Mouse (Mus musculus) neural tube, embryonic 15.5 days (tissue): ENCODE results near the gene Calm5. TPM values are rescaled to one million over a fixed set of nuclear protein-coding genes. Genes with fewer than 3 reads are reported as not detected.
"Not testable (repeated sequence)": the region's sequence is repeated elsewhere in the genome, so short reads cannot be mapped to it uniquely, and the experiment has no call there.

Experiments
- ATAC-seq: fragments of 200-750 bp; cut with Nextera tagmentation; 2 replicates; pipeline ENCODE4 v1.8.0; 2017; ENCODE audit warnings: mild to moderate bottlenecking, moderate TSS enrichment, moderate library complexity; ENCODE audit not compliant: low FRiP score
- H3K27ac ChIP-seq: fragments of 300-500 bp; sonication (generic); replicated peaks from 2 replicates; pipeline ENCODE4 v1.5.1; 2015; ENCODE audit warnings: mild to moderate bottlenecking, inconsistent platforms
- H3K27me3 ChIP-seq: fragments of 300-500 bp; sonication (generic); replicated peaks from 2 replicates; pipeline ENCODE4 v1.6.1; 2015; ENCODE audit warnings: inconsistent platforms
- H3K36me3 ChIP-seq: fragments of 300-500 bp; sonication (generic); 2 replicates; pipeline ENCODE4 v1.6.1; 2015; ENCODE audit warnings: inconsistent platforms
- H3K4me1 ChIP-seq: fragments of 300-500 bp; sonication (generic); 2 replicates; pipeline ENCODE4 v1.6.1; 2015; ENCODE audit warnings: inconsistent platforms
- H3K4me2 ChIP-seq: fragments of 300-500 bp; sonication (generic); 2 replicates; pipeline ENCODE4 v1.6.1; 2015; ENCODE audit warnings: inconsistent platforms, mild to moderate bottlenecking, moderate library complexity
- H3K4me3 ChIP-seq: fragments of 300-500 bp; sonication (generic); replicated peaks from 2 replicates; pipeline ENCODE4 v1.5.1; 2015; ENCODE audit warnings: mild to moderate bottlenecking, inconsistent platforms
- H3K9ac ChIP-seq: fragments of 300-500 bp; sonication (generic); replicated peaks from 2 replicates; pipeline ENCODE4 v1.6.1; 2015; ENCODE audit warnings: mild to moderate bottlenecking, inconsistent platforms
- H3K9me3 ChIP-seq: fragments of 300-500 bp; sonication (generic); replicated peaks from 2 replicates; pipeline ENCODE4 v1.6.1; 2016; ENCODE audit warnings: inconsistent platforms
- WGBS: fragments of 180-500 bp; shearing (Covaris S2); methylation state at CpG from one replicate; pipeline ENCODE4 v1.1.7; 2015; ENCODE audit warnings: mixed read lengths; 5-methylcytosine and 5-hydroxymethylcytosine counted together
- polyA plus RNA-seq: library from polyadenylated mRNA; unstranded; fragments of >200 nt; fragmentation: Nextera tagmentation; extraction: Ambion mirVana; gene quantifications from 2 replicates; pipeline ENCODE4 v1.2.1, GENCODE M21; 2015

Gene Calm5
- polyA plus RNA-seq, 1 experiment from 2014 or later: not detected

GRCm38 (mm10) chr13:3833644-3834043 lies 20.3 kb upstream of the Calm5 start:
- H3K9ac ChIP-seq, ATAC-seq, H3K4me1 ChIP-seq, H3K27ac ChIP-seq, H3K27me3 ChIP-seq, H3K4me2 ChIP-seq, H3K4me3 ChIP-seq, H3K9me3 ChIP-seq, H3K36me3 ChIP-seq: not testable (repeated sequence)

DNA sequence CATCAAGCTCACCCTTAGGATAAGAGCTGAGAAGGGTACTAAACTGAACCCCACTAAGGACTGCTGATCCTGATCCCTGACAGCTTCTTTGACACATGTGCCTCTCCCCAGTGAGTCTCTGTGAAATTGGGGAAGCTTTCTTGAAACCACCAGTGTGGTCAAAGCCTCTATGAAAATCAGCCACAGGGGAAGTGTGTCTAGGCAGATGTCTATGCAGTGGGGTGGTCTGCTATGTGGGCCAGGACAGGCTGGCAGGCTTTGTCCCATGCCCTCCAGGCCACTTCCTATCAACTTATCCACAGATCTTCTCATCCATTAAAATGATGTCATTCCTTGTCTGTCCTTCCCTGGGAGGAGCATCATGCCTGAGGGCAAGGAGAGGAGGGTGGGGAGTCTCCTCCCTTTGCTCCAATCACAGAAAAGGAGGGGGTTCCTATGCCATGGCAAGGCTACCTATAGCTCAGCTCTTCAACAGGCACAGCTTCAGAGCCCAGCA lies 16.6 kb upstream of the Calm5 start, which contains the start of gene Calm4:
Gene Calm4, plus strand, starts transcription at position 446 of the 496 bp plus-strand sequence.
- not testable (repeated sequence) for H3K27me3 ChIP-seq, H3K36me3 ChIP-seq, H3K9me3 ChIP-seq, H3K4me2 ChIP-seq, H3K27ac ChIP-seq, H3K4me1 ChIP-seq, H3K4me3 ChIP-seq, ATAC-seq, H3K9ac ChIP-seq

GRCm38 (mm10) chr13:3840662-3841061 lies 13.3 kb upstream of the Calm5 start:
- not testable (repeated sequence) for H3K4me2 ChIP-seq, H3K4me3 ChIP-seq

DNA sequence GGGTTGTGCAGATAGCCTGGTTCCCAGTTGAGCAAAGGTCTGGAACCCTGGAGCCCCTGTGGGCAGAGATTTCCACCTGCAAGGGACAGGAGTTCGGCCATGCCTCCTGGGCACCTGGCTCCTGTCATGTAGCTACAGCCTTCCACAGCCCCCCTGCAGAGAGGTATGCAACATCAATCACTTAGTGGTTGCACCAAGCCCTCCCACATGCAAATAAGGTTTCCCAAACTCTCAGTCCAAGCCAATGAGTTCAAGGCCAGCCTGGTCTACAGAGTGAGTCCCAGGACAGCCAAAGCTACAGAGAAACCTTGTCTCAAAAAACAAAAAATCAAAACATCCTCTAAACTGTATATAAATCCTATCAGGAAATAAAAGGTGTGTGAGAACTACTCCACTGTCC lies 3.6 kb upstream of the Calm5 start:
- H3K9me3 ChIP-seq: no peaks in the 10 kb centered on the region
- no peaks in the 10 kb centered on the region for H3K4me1 ChIP-seq
- H3K27me3 ChIP-seq: no peaks in the 10 kb centered on the region
- no peak overlapping the region for H3K4me3 ChIP-seq
- H3K4me2 ChIP-seq: no peak overlapping the region
- no peaks in the 10 kb centered on the region for H3K36me3 ChIP-seq
- H3K9ac ChIP-seq: no peak overlapping the region
- ATAC-seq: no peak
- H3K27ac ChIP-seq: no peak overlapping the region
- WGBS: 94% methylated on average over 1 of the region's 1 CpGs

More at GRCm38 (mm10) chr13:3840662-3841061, 13.3 kb upstream of the Calm5 start:
- H3K9me3 ChIP-seq, H3K27me3 ChIP-seq, H3K36me3 ChIP-seq, H3K4me1 ChIP-seq, H3K9ac ChIP-seq, H3K27ac ChIP-seq, ATAC-seq: not testable (repeated sequence)

DNA sequence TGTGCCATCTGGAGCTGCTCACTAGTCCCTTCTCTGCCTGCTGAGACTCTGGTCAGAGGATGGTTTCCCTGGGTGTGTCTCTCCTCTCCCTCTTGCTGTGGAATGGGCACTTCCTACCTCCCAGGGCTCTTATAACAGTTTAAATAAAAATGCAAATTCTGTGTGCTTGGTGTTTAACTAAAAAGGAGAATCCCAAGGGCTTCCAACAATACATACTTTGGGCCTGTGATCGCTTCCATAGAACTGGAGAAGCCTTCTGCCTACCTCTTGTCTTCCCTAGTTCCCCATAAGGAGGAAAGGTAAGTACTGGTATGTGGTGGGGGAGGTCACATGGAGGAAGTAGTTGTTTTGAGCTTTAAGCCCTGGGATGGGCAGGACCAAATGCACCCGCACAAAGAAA lies 883 bp downstream of the Calm5 start:
- Histone ChIP-seq H3K9ac (no peak overlapping the region), H3K4me1 (no peaks in the 10 kb centered on the region), H3K27ac (no peak overlapping the region), H3K4me3 (no peak overlapping the region), H3K27me3 (no peaks in the 10 kb centered on the region), H3K36me3 (no peaks in the 10 kb centered on the region), H3K9me3 (no peaks in the 10 kb centered on the region), H3K4me2 (no peak overlapping the region)
- no peak for ATAC-seq
- 89% methylated on average over 2 of the region's 2 CpGs for WGBS

DNA sequence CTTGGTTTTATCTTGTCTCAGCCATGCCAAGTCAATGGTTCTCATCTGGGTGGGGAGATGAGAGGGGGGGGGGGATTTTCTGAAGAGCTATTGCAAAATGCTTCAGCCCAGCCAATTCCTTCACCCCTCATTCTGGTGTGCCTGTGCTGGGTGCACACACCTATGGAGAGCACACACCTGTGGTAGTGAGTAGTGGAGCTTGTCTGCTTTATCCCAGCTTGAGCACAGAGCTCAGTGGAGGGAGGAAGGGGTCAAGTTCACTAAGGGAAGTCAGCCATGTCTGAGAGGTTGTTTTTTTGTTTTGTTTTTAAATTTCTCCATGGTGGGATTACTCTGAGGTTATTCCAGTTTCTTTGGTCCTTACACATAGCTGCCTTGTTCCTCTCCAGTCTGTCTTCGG lies 2.3 kb downstream of the Calm5 start:
- Histone ChIP-seq H3K27ac (no peak overlapping the region), H3K4me1 (no peaks in the 10 kb centered on the region), H3K36me3 (no peaks in the 10 kb centered on the region), H3K9ac (no peak overlapping the region), H3K4me2 (no peak overlapping the region), H3K27me3 (no peaks in the 10 kb centered on the region), H3K9me3 (no peaks in the 10 kb centered on the region), H3K4me3 (no peak overlapping the region)
- WGBS: 82% methylated on average over 1 of the region's 1 CpGs
- ATAC-seq: no peak

DNA sequence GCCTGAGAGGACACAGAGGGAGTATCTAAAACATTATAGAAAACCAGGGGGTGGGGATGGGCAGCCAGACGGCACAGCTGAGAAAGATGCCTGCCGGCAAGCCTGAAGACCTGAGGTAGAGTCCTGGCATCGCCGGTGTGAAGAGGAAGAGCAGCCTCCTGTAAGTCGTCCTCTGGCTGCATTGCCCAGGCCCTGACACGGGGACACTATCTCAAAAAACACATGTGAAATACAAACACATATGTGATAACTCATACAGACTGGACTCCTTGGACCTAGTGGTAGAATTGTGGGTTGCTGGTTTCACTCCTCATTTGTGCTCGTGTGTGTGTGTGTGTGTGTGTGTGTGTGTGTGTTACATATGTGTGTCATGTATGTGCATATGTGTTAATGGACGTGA lies 7.3 kb downstream of the Calm5 start:
- H3K27me3 ChIP-seq: no peaks in the 10 kb centered on the region
- no peak for ATAC-seq
- no peaks in the 10 kb centered on the region for H3K4me1 ChIP-seq
- no peak overlapping the region for H3K4me2 ChIP-seq
- H3K9me3 ChIP-seq: no peaks in the 10 kb centered on the region
- WGBS: 89% methylated on average over 8 of the region's 8 CpGs
- H3K9ac ChIP-seq: no peak overlapping the region
- no peak overlapping the region for H3K27ac ChIP-seq
- H3K36me3 ChIP-seq: no peaks in the 10 kb centered on the region
- no peak overlapping the region for H3K4me3 ChIP-seq

DNA sequence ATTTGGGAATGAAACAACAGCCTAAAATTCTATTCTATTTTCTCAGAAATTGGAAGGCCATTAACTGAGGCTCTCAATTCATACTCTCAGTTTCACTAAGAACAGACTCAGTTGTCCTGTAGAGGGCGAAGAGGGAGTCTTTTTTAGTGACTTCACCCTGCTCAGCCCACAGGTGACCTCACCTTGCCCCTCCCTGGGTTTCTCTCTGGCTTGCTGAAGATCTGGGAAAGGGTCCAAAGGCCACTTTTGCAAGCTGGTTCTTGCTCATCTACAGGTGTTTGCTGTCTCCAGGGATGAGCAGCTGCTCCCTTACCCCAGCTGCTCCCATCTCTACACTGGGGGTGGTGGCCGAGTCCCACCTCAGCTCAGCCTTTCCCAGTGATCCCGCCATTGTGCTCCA lies 8.4 kb downstream of the Calm5 start:
- no peak overlapping the region for H3K4me2 ChIP-seq
- no peak overlapping the region for H3K9ac ChIP-seq
- WGBS: 76% methylated on average over 3 of the region's 3 CpGs
- no peaks in the 10 kb centered on the region for H3K36me3 ChIP-seq
- H3K4me3 ChIP-seq: no peak overlapping the region
- no peak overlapping the region for H3K27ac ChIP-seq
- no peak for ATAC-seq
- no peaks in the 10 kb centered on the region for H3K9me3 ChIP-seq
- no peaks in the 10 kb centered on the region for H3K4me1 ChIP-seq
- no peaks in the 10 kb centered on the region for H3K27me3 ChIP-seq

DNA sequence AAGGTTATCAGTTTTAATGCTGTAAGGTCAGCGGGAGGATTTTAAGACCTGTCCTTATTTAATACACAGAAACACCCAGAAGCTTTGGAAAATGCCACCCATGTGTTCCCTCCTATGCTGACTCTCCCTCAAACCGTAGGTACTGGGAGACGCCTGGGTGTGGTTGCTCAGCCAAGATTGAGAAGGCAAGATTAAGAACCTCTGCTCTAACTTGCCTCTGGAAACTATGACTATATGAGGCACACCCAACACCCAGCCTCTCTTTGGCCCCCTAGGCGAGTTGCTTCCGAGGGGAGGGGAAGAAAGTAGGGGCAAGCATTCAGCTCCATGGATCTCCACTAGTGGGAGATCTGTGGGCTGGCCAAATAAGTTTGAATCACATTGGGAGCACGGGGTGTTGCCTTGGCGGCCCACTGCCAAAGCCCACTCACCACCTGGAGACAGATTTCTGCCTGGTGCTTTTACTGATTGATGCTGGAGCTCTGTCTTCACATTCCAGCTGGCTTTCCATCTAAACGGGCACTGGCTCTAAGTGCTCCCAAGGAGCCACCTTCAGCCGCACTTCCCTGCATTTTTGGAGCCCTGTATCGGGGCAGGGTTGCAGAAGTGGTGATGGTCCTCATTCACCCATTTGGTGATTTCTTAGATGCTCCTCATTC lies 9.1 kb downstream of the Calm5 start:
- Histone ChIP-seq H3K36me3 (no peaks in the 10 kb centered on the region), H3K27me3 (no peaks in the 10 kb centered on the region), H3K4me3 (no peak overlapping the region), H3K9me3 (no peaks in the 10 kb centered on the region), H3K4me2 (no peak overlapping the region), H3K9ac (no peak overlapping the region), H3K4me1 (no peaks in the 10 kb centered on the region), H3K27ac (no peak overlapping the region)
- ATAC-seq: no peak
- 88% methylated on average over 10 of the region's 10 CpGs for WGBS

- Histone ChIP-seq H3K27me3 (no peaks in the 10 kb centered on the region), H3K27ac (no peak overlapping the region), H3K4me3 (no peak overlapping the region), H3K4me2 (no peak overlapping the region), H3K4me1 (no peaks in the 10 kb centered on the region), H3K9me3 (no peaks in the 10 kb centered on the region), H3K9ac (no peak overlapping the region), H3K36me3 (no peaks in the 10 kb centered on the region)
- 84% methylated on average over 14 of the region's 14 CpGs for WGBS
- ATAC-seq: no peak
Measured at GRCm38 (mm10) chr13:3865648-3866354, 11.8 kb downstream of the Calm5 start.

DNA sequence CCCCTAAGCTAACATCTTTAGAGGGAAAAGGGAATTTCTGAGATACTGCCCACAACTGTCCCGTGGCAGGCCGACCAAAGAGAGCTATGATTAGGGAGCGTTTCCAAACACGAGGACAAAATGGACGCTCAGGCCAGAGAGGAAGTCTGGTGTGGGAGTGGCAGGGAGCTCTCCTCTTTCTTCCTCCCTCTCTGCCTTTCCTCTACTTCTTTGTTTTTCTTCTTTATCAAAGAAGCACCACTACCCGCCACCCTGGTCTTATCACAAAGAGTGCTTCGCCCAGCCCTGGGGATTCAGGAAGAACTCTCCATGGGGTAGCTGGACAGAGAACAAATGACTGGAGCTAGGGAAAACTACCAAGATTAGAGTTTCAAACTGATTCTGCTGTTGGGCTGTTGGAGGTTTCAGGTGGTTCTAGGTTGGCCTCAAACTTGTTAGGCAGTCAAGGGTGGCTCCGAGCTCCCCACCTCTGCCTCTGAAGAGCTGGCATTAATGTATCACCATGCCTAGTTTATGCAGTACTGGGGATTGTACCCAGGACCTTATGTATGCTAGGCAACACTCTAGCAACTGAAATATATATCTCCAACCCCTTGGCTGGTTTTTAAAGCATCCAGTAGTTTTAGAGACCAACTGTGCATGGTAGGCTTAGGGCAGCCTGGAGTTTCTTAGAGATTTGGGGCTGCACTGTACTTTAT lies 12.5 kb downstream of the Calm5 start:
- H3K9me3 ChIP-seq: no peaks in the 10 kb centered on the region
- H3K36me3 ChIP-seq: no peaks in the 10 kb centered on the region
- H3K4me2 ChIP-seq: no peak overlapping the region
- H3K4me3 ChIP-seq: no peak overlapping the region
- 85% methylated on average over 8 of the region's 8 CpGs for WGBS
- H3K27me3 ChIP-seq: no peaks in the 10 kb centered on the region
- no peak overlapping the region for H3K9ac ChIP-seq
- no peaks in the 10 kb centered on the region for H3K4me1 ChIP-seq
- no peak for ATAC-seq
- no peak overlapping the region for H3K27ac ChIP-seq

GRCm38 (mm10) chr13:3867158-3867557 lies 13.2 kb downstream of the Calm5 start:
- no peak overlapping the region for H3K4me2 ChIP-seq
- H3K9me3 ChIP-seq: no peaks in the 10 kb centered on the region
- no peaks in the 10 kb centered on the region for H3K27me3 ChIP-seq
- no peak overlapping the region for H3K9ac ChIP-seq
- ATAC-seq: no peak
- WGBS: 89% methylated on average over 6 of the region's 6 CpGs
- no peaks in the 10 kb centered on the region for H3K4me1 ChIP-seq
- no peak overlapping the region for H3K27ac ChIP-seq
- no peaks in the 10 kb centered on the region for H3K36me3 ChIP-seq
- no peak overlapping the region for H3K4me3 ChIP-seq
